Mouse (Mus musculus) liver, postnatal 0 days (tissue): ENCODE measurements at regions not wholly inside any gene's neighbourhood (a gene's known extent, or its start where the extent isn't known, plus 50 kb on each side); places are given as distances from the start of the nearest gene placed in this dataset.

Experiments
- CTCF ChIP-seq: sonication (generic); IDR thresholded peaks from 2 replicates; pipeline ENCODE4 v1.5.1; 2016; ENCODE audit warnings: antibody characterized with exemption, low read depth
- EP300 ChIP-seq: IDR thresholded peaks from 2 replicates; pipeline ENCODE4 v1.6.1; 2016; ENCODE audit warnings: antibody characterized with exemption, low read depth, mild to moderate bottlenecking

GRCm38 (mm10) chr9:115704249-115704648 lies 205.0 kb upstream of the Gadl1 start:
- peak; percentile 85 for TF ChIP-seq CTCF
- no peak for TF ChIP-seq EP300
